Mouse (Mus musculus): ENCODE measurements around the gene Rab22a. TPM values are rescaled to one million over a fixed set of nuclear protein-coding genes. Genes with fewer than 3 reads are reported as not detected.

The Rab22a gene
- polyA plus RNA-seq, 1 experiment from 2014 or later: 42.0 TPM

DNA sequence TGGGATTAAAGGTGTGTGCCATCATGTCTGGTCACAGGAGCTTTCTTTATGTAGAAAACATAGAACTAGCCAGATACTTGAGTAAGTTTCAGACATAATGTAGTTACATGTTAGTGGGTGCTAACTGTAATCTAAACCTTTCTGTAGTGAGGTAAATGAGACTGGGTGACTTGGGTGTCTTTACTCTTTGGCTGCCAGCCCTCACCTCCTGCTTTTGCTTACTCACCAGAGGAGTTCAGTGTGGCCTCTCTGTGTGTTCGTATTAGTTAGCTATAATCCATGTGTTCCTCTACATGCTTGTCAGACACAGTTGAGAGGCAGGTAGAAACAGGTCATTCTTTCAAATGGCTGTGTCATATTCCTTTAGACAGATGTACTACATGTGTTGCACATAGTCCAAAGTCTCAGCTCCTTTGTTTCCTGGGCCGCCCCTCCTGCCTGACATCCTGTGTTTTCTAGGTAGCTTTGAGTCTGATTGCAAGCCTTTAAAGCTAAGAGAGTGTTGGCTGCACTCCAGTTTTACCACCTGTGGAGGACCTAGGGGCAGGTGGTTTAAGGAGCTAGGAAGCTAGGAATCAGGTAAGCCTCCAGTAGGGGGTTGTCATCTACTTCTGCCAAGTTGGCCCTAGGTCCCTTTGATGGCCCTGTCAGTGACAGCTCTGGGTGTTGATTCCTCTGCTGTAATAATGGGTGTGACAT is 89.5 kb downstream of the Rab22a start:
- Histone ChIP-seq H3K4me3 (ENCODE audit: low read depth, low read length) (no peak overlapping the region), H3K9me3 (ENCODE audit: control insufficient read depth) (no peaks in the 10 kb centered on the region), H3K4me2 (replicated peaks; ENCODE audit: low read depth) (no peak overlapping the region), H3K27ac (ENCODE audit: low read depth, low read length) (peak overlapping the region; percentile 57), H3K9ac (ENCODE audit: low read depth, low read length) (no peak overlapping the region), H3K4me1 (replicated peaks; ENCODE audit: control insufficient read depth, insufficient read depth, low read length) (peaks cover 6% of the 10 kb centered on the region; the same call in 1 of the 2 replicates), H3K36me3 (ENCODE audit: control insufficient read depth, insufficient read depth) (no peaks in the 10 kb centered on the region), H3K27me3 (replicated peaks; ENCODE audit: control insufficient read depth, insufficient read depth, low read length) (no peaks in the 10 kb centered on the region)
- peak; percentile 94 for ATAC-seq
- TF ChIP-seq CTCF (IDR thresholded peaks at IDR 0.05; ENCODE audit: low read depth): peak; percentile 30; the same call in 1 of the 2 replicates
- 30% methylated on average over 2 of the region's 2 CpGs for WGBS

GRCm38 (mm10) chr2:173755433-173756144 is 96.0 kb downstream of the Rab22a start:
- no peak overlapping the region for H3K27ac ChIP-seq (ENCODE audit: low read depth, low read length)
- H3K9ac ChIP-seq (ENCODE audit: low read depth, low read length): no peak overlapping the region
- no peak for TF ChIP-seq CTCF (IDR thresholded peaks at IDR 0.05; ENCODE audit: low read depth)
- no peaks in the 10 kb centered on the region for H3K27me3 ChIP-seq (replicated peaks; ENCODE audit: control insufficient read depth, insufficient read depth, low read length)
- WGBS: 67% methylated on average over 8 of the region's 8 CpGs
- H3K4me1 ChIP-seq (replicated peaks; ENCODE audit: control insufficient read depth, insufficient read depth, low read length): no peaks in the 10 kb centered on the region
- H3K4me2 ChIP-seq (replicated peaks; ENCODE audit: low read depth): no peak overlapping the region
- H3K4me3 ChIP-seq (ENCODE audit: low read depth, low read length): no peak overlapping the region
- ATAC-seq: no peak
- H3K36me3 ChIP-seq (ENCODE audit: control insufficient read depth, insufficient read depth): peaks cover 5% of the 10 kb centered on the region; the same call in 1 of the 2 replicates
- H3K9me3 ChIP-seq (ENCODE audit: control insufficient read depth): no peaks in the 10 kb centered on the region

Small RNA genes within 50 kb of the gene (microRNA-seq; reads per million reads assigned to microRNA genes)
- not detected for gene Mir6340

Other genes with a start within 250 kb of the Rab22a start
- not detected in 2 replicates for gene 1700021F07Rik, start 137.2 kb upstream of the Rab22a start, polyA plus RNA-seq (2015; fragmentation: Nextera tagmentation; extraction: Ambion mirVana)
- gene Ankrd60, start 81.4 kb upstream of the Rab22a start, polyA plus RNA-seq (2015; fragmentation: Nextera tagmentation; extraction: Ambion mirVana): not detected in 2 replicates
- gene 1700010B08Rik, start 59.7 kb downstream of the Rab22a start, polyA plus RNA-seq (2015; fragmentation: Nextera tagmentation; extraction: Ambion mirVana): not detected in 2 replicates
- 13.5 and 14.9 TPM in 2 replicates for gene Vapb, start 77.8 kb downstream of the Rab22a start, polyA plus RNA-seq (2015; fragmentation: Nextera tagmentation; extraction: Ambion mirVana)

Measured in intestine, postnatal 0 days (tissue).